Mouse (Mus musculus) limb, embryonic 14.5 days (tissue): ENCODE results near the gene Pole. TPM values are rescaled to one million over a fixed set of nuclear protein-coding genes. Genes with fewer than 3 reads are reported as not detected.

Experiments used
- ATAC-seq: fragments of 200-750 bp; cut with Nextera tagmentation; 2 replicates; pipeline ENCODE4 v1.8.0; 2017; ENCODE audit warnings: low read depth, moderate number of reproducible peaks, moderate TSS enrichment; ENCODE audit not compliant: low FRiP score
- DNase-seq: peaks from one replicate; pipeline ENCODE4 v3.0.0-alpha.2; 2015; ENCODE audit warnings: low spot score
- H3K27ac ChIP-seq: fragments of 300-500 bp; sonication (generic); replicated peaks from 2 replicates; pipeline ENCODE4 v1.5.1; 2014; ENCODE audit warnings: low read depth, mild to moderate bottlenecking, low read length, moderate library complexity, mixed read lengths
- H3K27me3 ChIP-seq: fragments of 300-500 bp; sonication (generic); 2 replicates; pipeline ENCODE4 v1.6.1; 2014; ENCODE audit warnings: low read length, mixed read lengths; ENCODE audit not compliant: control insufficient read depth, insufficient read depth
- H3K36me3 ChIP-seq: fragments of 300-500 bp; sonication (generic); 2 replicates; pipeline ENCODE4 v1.6.1; 2014; ENCODE audit warnings: mild to moderate bottlenecking, low read length, moderate library complexity, mixed read lengths; ENCODE audit not compliant: control insufficient read depth, insufficient read depth
- H3K4me1 ChIP-seq: fragments of 300-500 bp; sonication (generic); 2 replicates; pipeline ENCODE4 v1.6.1; 2014; ENCODE audit warnings: antibody characterized with exemption, low read length, mixed read lengths; ENCODE audit not compliant: control insufficient read depth, insufficient read depth
- H3K4me2 ChIP-seq: fragments of 300-500 bp; sonication (generic); replicated peaks from 2 replicates; pipeline ENCODE4 v1.6.1; 2014; ENCODE audit warnings: low read depth, mild to moderate bottlenecking, low read length, moderate library complexity; ENCODE audit not compliant: severe bottlenecking
- H3K4me3 ChIP-seq: fragments of 300-500 bp; sonication (generic); replicated peaks from 2 replicates; pipeline ENCODE4 v1.5.1; 2014; ENCODE audit warnings: low read length
- H3K9ac ChIP-seq: fragments of 300-500 bp; sonication (generic); 2 replicates; pipeline ENCODE4 v1.6.1; 2014; ENCODE audit warnings: mild to moderate bottlenecking, low read depth, low read length, moderate library complexity; ENCODE audit not compliant: severe bottlenecking
- H3K9me3 ChIP-seq: fragments of 300-500 bp; sonication (generic); 2 replicates; pipeline ENCODE4 v1.6.1; 2016; ENCODE audit warnings: low read length; ENCODE audit not compliant: control insufficient read depth
- POLR2A ChIP-seq: fragments of 200-500 bp; IDR thresholded peaks from 2 replicates; pipeline ENCODE4 v1.8.0; 2012; ENCODE audit warnings: inconsistent platforms, mild to moderate bottlenecking, moderate library complexity, borderline replicate concordance; ENCODE audit not compliant: insufficient read depth, insufficient read length; ENCODE audit errors: extremely low read depth
- WGBS: fragments of 180-500 bp; shearing (Covaris S2); extraction: QIAGEN DNeasy Blood & Tissue Kit; methylation state at CpG from one replicate; pipeline ENCODE4 v1.1.7; 2014; 5-methylcytosine and 5-hydroxymethylcytosine counted together
- polyA plus RNA-seq, 2 experiments: library from polyadenylated mRNA; depleted of rRNA in 1 of 2; stranded (reverse) in 1 of 2; unstranded in 1 of 2; fragments of >200 nt; fragmentation: Nextera tagmentation in 1 of 2; extraction: Ambion mirVana in 1 of 2; gene quantifications; 2 replicates each; pipeline versions ENCODE4 v1.2.1 to v1.2.3; 2012 to 2014

Pole gene
- polyA plus RNA-seq, 2 experiments, result 24.3 to 34.1 TPM

DNA sequence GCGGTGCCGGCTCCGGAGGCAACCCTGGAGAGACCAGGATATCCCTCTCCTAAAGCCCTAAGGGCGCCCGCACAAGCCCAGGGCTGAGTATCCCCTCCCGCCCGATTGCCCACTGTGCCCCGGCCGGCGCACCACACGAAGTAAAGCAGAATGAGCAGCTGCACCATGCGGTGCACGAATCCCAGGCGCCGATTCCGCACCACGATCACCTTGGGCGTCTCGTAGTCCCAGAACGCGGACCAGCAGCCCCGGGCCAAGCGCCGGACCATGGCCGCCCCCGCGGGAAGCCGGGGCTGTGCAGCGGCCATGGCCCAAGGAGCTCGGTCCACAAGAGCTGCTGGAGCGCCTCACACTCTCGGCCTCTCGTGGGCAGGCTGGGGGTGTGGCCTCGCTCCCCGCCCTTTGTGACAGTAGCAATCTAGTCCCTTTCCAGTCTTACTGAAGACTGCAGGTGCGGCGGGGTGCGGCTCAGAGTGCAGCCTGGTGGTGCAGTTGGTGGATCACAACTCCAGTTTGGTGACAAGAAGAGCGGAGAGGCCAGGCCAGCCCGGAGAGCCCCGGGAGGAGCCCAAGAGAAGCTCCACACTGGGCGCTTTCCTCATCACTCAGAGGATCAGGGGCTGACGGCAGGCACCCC is 56.7 kb downstream of the Pole start, which contains the start of gene P2rx2:
TSS of gene P2rx2 (minus strand) at position 565 of the 637 bp plus-strand sequence.
- peaks cover 10% of the 10 kb centered on the region; the same call in 1 of the 2 replicates for H3K36me3 ChIP-seq
- ATAC-seq, result peak; percentile 21
- no peak within 1 kb of the TSS for H3K27ac ChIP-seq
- TF ChIP-seq POLR2A, result no peak
- no peaks in the 10 kb centered on the region for H3K9me3 ChIP-seq
- peak within 1 kb of the TSS; percentile 43 for H3K4me3 ChIP-seq
- DNase-seq, result peak; percentile 23
- whole genome bisulfite sequencing, result under 1% methylated on average over 37 of the region's 43 CpGs
- peak within 1 kb of the TSS; percentile 58 for H3K9ac ChIP-seq
- H3K4me2 ChIP-seq, result peak within 1 kb of the TSS; percentile 73
- peaks cover 24% of the 10 kb centered on the region; the same call in 1 of the 2 replicates for H3K27me3 ChIP-seq
- peaks cover 4% of the 10 kb centered on the region; the same call in 1 of the 2 replicates for H3K4me1 ChIP-seq

DNA sequence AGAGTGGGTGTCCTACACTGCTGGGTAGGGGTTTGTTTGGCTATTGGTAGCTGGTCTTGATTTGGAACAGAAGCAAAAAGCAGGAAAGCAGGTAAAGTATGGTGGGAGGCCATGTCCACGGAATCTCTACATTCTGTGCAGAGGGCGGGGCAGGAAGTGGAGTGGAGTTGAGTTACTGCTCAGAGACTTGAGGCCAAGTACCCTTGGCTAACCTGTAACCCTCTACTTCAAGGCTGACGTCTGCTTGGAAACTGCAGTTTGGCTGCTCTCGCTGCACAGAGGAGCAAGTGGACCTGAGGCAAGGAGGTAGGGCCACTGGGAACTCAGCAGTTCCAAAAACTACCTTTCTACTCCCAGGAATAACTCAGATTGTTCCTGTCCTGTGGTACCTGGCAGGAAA is 58.4 kb downstream of the Pole start, which contains the start of gene Lrcol1:
TSS of gene Lrcol1 (plus strand) at position 207 of the 400 bp plus-strand sequence.
- H3K4me2 ChIP-seq, result no peak within 1 kb of the TSS

GRCm38 (mm10) chr5:110345553-110345952 is 59.4 kb downstream of the Pole start:
- Histone ChIP-seq H3K4me2 (no peak overlapping the region), H3K4me1 (peaks cover 4% of the 10 kb centered on the region; the same call in 1 of the 2 replicates), H3K27me3 (peaks cover 24% of the 10 kb centered on the region; the same call in 1 of the 2 replicates), H3K9me3 (no peaks in the 10 kb centered on the region), H3K27ac (no peak overlapping the region), H3K4me3 (no peak overlapping the region), H3K36me3 (no peaks in the 10 kb centered on the region), H3K9ac (no peak overlapping the region)
- DNase-seq (no peak), ATAC-seq (no peak)
- 82% methylated on average over 4 of the region's 4 CpGs for WGBS
- TF ChIP-seq POLR2A, result no peak

More for the DNA sequence above, 58.4 kb downstream of the Pole start, which contains the start of gene Lrcol1:
- ATAC-seq (no peak), DNase-seq (no peak)
- no peak within 1 kb of the TSS for H3K9ac ChIP-seq
- peaks cover 24% of the 10 kb centered on the region; the same call in 1 of the 2 replicates for H3K27me3 ChIP-seq
- no peaks in the 10 kb centered on the region for H3K9me3 ChIP-seq
- H3K36me3 ChIP-seq, result no peaks in the 10 kb centered on the region
- 73% methylated on average over 4 of the region's 4 CpGs for WGBS
- H3K4me1 ChIP-seq, result peaks cover 4% of the 10 kb centered on the region; the same call in 1 of the 2 replicates
- H3K27ac ChIP-seq, result no peak within 1 kb of the TSS
- no peak within 1 kb of the TSS for H3K4me3 ChIP-seq
- TF ChIP-seq POLR2A, result no peak

DNA sequence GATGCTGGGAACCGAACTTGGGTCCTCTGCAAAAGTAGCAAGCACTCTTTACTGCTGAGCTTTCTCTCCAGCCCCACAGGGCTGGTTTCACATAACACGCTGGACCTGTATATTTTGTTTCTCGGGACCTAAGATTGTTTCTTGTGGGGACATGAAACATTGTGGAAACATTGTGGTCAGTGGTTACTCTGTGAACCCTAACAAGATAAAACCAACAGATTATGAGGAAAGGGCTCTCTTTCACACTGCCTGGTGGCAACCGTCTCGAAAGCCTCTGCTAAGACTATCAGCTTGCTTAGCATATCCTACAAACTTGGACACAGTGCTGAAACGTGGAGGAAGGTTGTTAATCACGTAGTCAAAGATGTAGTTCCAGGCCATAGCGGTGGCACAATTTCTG is 60.9 kb downstream of the Pole start:
- Histone ChIP-seq H3K9ac (no peak overlapping the region), H3K27ac (no peak overlapping the region), H3K4me2 (no peak overlapping the region), H3K27me3 (peaks cover 14% of the 10 kb centered on the region; the same call in 1 of the 2 replicates), H3K4me3 (no peak overlapping the region), H3K36me3 (no peaks in the 10 kb centered on the region), H3K9me3 (no peaks in the 10 kb centered on the region), H3K4me1 (peaks cover 4% of the 10 kb centered on the region; the same call in 1 of the 2 replicates)
- DNase-seq (no peak), ATAC-seq (no peak)
- TF ChIP-seq POLR2A, result no peak
- WGBS, result 83% methylated on average over 8 of the region's 8 CpGs

GRCm38 (mm10) chr5:110354716-110355115 is 68.6 kb downstream of the Pole start:
- no peak for TF ChIP-seq POLR2A
- H3K9ac ChIP-seq, result no peak overlapping the region
- H3K4me3 ChIP-seq, result no peak overlapping the region
- H3K4me2 ChIP-seq, result no peak overlapping the region
- 13% methylated on average over 7 of the region's 7 CpGs for WGBS
- peak; percentile 37 for DNase-seq
- H3K36me3 ChIP-seq, result no peaks in the 10 kb centered on the region
- no peaks in the 10 kb centered on the region for H3K27me3 ChIP-seq
- H3K27ac ChIP-seq, result no peak overlapping the region
- H3K9me3 ChIP-seq, result no peaks in the 10 kb centered on the region
- no peaks in the 10 kb centered on the region for H3K4me1 ChIP-seq
- no peak for ATAC-seq
